Mouse (Mus musculus) urinary bladder, postnatal 14 days (tissue): ENCODE measurements at regions not wholly inside any gene's neighbourhood (a gene's known extent, or its start where the extent isn't known, plus 50 kb on each side); places are given as distances from the start of the nearest gene placed in this dataset.

Source experiments
- DNase-seq: peaks from one replicate; pipeline ENCODE4 v3.0.0; 2021; ENCODE audit warnings: low spot score

GRCm38 (mm10) chr2:9691906-9692305, 189.1 kb upstream of the 4930412O13Rik start:
- DNase-seq = no peak

- no peak for DNase-seq
These were observed 187.7 kb upstream of the 4930412O13Rik start for GRCm38 (mm10) chr2:9693351-9693750.

- no peak for DNase-seq
These were observed 186.9 kb upstream of the 4930412O13Rik start for GRCm38 (mm10) chr2:9694178-9694577.

GRCm38 (mm10) chr2:9697591-9698345, 183.3 kb upstream of the 4930412O13Rik start:
- DNase-seq = no peak

GRCm38 (mm10) chr2:9704266-9704665, 176.8 kb upstream of the 4930412O13Rik start:
- DNase-seq = peak; percentile 5

- no peak for DNase-seq
These were observed 171.6 kb upstream of the 4930412O13Rik start for GRCm38 (mm10) chr2:9709466-9709865.

GRCm38 (mm10) chr2:9717904-9718303, 163.1 kb upstream of the 4930412O13Rik start:
- no peak for DNase-seq

GRCm38 (mm10) chr2:9733243-9733642, 147.8 kb upstream of the 4930412O13Rik start:
- no peak for DNase-seq

- no peak for DNase-seq
These were observed 136.9 kb upstream of the 4930412O13Rik start for GRCm38 (mm10) chr2:9744181-9744580.

GRCm38 (mm10) chr2:9749829-9750788, 130.9 kb upstream of the 4930412O13Rik start:
- peak; percentile 12 for DNase-seq

GRCm38 (mm10) chr2:9753691-9754090, 127.4 kb upstream of the 4930412O13Rik start:
- DNase-seq = no peak

GRCm38 (mm10) chr2:9754153-9754552, 126.9 kb upstream of the 4930412O13Rik start:
- DNase-seq = no peak

GRCm38 (mm10) chr2:9757770-9758420, 123.2 kb upstream of the 4930412O13Rik start:
- no peak for DNase-seq

- no peak for DNase-seq
These were observed 122.1 kb upstream of the 4930412O13Rik start for GRCm38 (mm10) chr2:9758983-9759382.

GRCm38 (mm10) chr2:9759389-9760104, 121.5 kb upstream of the 4930412O13Rik start:
- no peak for DNase-seq

GRCm38 (mm10) chr2:9780159-9780558, 100.9 kb upstream of the 4930412O13Rik start:
- DNase-seq = no peak

GRCm38 (mm10) chr2:9782698-9783097, 98.4 kb upstream of the 4930412O13Rik start:
- DNase-seq = no peak

- DNase-seq = no peak
These were observed 89.1 kb upstream of the 4930412O13Rik start for GRCm38 (mm10) chr2:9791970-9792369.

GRCm38 (mm10) chr2:9792381-9792780, 88.7 kb upstream of the 4930412O13Rik start:
- no peak for DNase-seq

GRCm38 (mm10) chr2:9795401-9795800, 85.7 kb upstream of the 4930412O13Rik start:
- no peak for DNase-seq

GRCm38 (mm10) chr2:9801484-9801883, 79.6 kb upstream of the 4930412O13Rik start:
- DNase-seq = no peak

- DNase-seq = peak; percentile 8
These were observed 76.7 kb upstream of the 4930412O13Rik start for GRCm38 (mm10) chr2:9804306-9804705.
